Mouse (Mus musculus) liver, postnatal 0 days (tissue): ENCODE results near the gene Jup.

Source experiments
- CTCF ChIP-seq: sonication (generic); IDR thresholded peaks from 2 replicates; pipeline ENCODE4 v1.5.1; 2016; ENCODE audit warnings: antibody characterized with exemption, low read depth
- EP300 ChIP-seq: IDR thresholded peaks from 2 replicates; pipeline ENCODE4 v1.6.1; 2016; ENCODE audit warnings: antibody characterized with exemption, low read depth, mild to moderate bottlenecking

GRCm38 (mm10) chr11:100437901-100438300 lies 40.3 kb upstream of the Jup start:
- TF ChIP-seq EP300 (no peak), CTCF (no peak)
